8 mouse cellular contexts compared by ENCODE assay signal in the genomic region with DNA sequence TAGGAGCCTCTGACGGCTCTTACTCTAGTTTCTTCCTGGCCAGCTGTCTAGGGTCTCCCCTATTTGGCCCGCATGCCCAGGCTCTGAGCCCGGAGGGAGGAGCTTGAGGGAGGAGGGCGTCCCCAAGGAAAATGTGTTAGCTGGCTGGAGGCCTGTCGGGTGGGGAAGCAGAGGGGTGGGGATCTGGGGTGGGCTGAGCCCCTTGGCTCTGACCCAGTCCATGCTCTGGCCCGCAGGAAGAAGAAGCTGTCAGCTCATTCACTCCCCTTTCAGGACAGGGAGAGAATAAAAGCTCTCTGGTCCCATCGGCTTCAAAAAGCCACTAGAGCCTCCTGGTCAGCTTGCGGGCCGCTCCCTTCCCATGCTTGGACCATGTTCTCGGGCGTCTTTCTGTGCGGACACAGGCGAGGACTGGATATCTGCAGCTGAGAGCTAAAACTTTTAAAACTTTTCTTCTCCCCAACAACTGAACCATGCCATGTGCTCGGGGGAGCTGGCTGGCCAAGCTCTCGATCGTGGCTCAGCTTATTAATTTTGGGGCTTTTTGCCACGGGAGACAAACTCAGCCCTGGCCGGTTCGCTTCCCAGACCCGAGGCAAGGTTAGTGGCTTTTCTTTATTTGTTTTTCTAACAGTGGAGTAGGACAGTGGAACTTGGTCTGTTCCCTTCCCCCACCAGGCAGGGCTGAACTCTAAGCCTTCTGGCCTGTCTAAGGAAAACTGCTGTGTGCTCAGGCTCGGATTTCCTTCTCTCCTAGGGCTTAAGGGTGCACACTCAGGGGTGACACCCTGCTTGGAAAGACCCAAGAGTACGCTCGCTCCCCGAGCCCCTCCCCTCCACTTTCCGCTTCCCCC. TPM values are rescaled to one million over a fixed set of nuclear protein-coding genes. Genes with fewer than 3 reads are reported as not detected.
DNase-seq lines count a peak whose midpoint lies in the region; ATAC-seq lines count a peak whose summit lies in the region.

Gene Adamts12, plus strand, starts transcription at position 233 of the 854 bp plus-strand sequence.

- intact Hi-C loops in left cerebral cortex, postnatal 25 days (cut with DNase I): no loop called here

- ATAC-seq in embryonic facial prominence, embryonic 11.5 days (replicated peaks; ENCODE audit: insufficient number of reproducible peaks, low FRiP score, low TSS enrichment, low read depth): peak; percentile 78
- peak; percentile 74 for ATAC-seq in heart, embryonic 11.5 days (replicated peaks; ENCODE audit: insufficient number of reproducible peaks, low FRiP score, low TSS enrichment)
- ATAC-seq in lung, embryonic 16.5 days (ENCODE audit: low read depth): peak; percentile 96
- no peak for ATAC-seq in CD4-positive, CD25-positive, alpha-beta regulatory T cell, adult 4 months

- H3K4me3 ChIP-seq in embryonic facial prominence, embryonic 11.5 days (ENCODE audit: low read depth, low read length): peak within 1 kb of the TSS; percentile 31
- peak within 1 kb of the TSS; percentile 47 for H3K4me3 ChIP-seq in heart, embryonic 11.5 days (ENCODE audit: low read depth, low read length)
- H3K4me3 ChIP-seq in lung, embryonic 16.5 days (ENCODE audit: low read length): peak within 1 kb of the TSS; percentile 45

- peak within 1 kb of the TSS; percentile 88 for H3K27ac ChIP-seq in embryonic facial prominence, embryonic 11.5 days (replicated peaks; ENCODE audit: low read depth, low read length)
- peak within 1 kb of the TSS; percentile 62 for H3K27ac ChIP-seq in heart, embryonic 11.5 days (ENCODE audit: low read depth, low read length)
- peak within 1 kb of the TSS; percentile 90 for H3K27ac ChIP-seq in lung, embryonic 16.5 days (ENCODE audit: low read length)

- H3K4me2 ChIP-seq in embryonic facial prominence, embryonic 11.5 days (ENCODE audit: low read depth, low read length): peak within 1 kb of the TSS; percentile 59
- peak within 1 kb of the TSS; percentile 85 for H3K4me2 ChIP-seq in heart, embryonic 11.5 days
- H3K4me2 ChIP-seq in lung, embryonic 16.5 days (ENCODE audit: low read depth, low read length): peak within 1 kb of the TSS; percentile 63

- no peaks in the 10 kb centered on the region for H3K27me3 ChIP-seq in embryonic facial prominence, embryonic 11.5 days (ENCODE audit: control insufficient read depth, insufficient read depth, low read length)
- H3K27me3 ChIP-seq in heart, embryonic 11.5 days (ENCODE audit: control insufficient read depth, insufficient read depth, low read length): no peaks in the 10 kb centered on the region
- no peaks in the 10 kb centered on the region for H3K27me3 ChIP-seq in lung, embryonic 16.5 days (ENCODE audit: control insufficient read depth, insufficient read depth, low read depth, low read length)

- peaks cover 5% of the 10 kb centered on the region for H3K4me1 ChIP-seq in embryonic facial prominence, embryonic 11.5 days (ENCODE audit: control insufficient read depth, insufficient read depth, low read length)
- peaks cover 14% of the 10 kb centered on the region; the same call in 1 of the 2 replicates for H3K4me1 ChIP-seq in heart, embryonic 11.5 days (ENCODE audit: control insufficient read depth, insufficient read depth, low read length)
- H3K4me1 ChIP-seq in lung, embryonic 16.5 days (replicated peaks; ENCODE audit: control insufficient read depth, insufficient read depth, low read length): peaks cover 10% of the 10 kb centered on the region

- WGBS in embryonic facial prominence, embryonic 11.5 days: 2% methylated on average over 25 of the region's 25 CpGs
- 2% methylated on average over 24 of the region's 25 CpGs for WGBS in heart, embryonic 11.5 days (ENCODE audit: insufficient replicate concordance)
- under 1% methylated on average over 25 of the region's 25 CpGs for WGBS in lung, embryonic 16.5 days

- DNase-seq in adrenal gland, adult 2 months: peak; percentile 75
- DNase-seq in embryonic facial prominence, embryonic 11.5 days (ENCODE audit: low spot score): peak; percentile 67
- peak; percentile 62 for DNase-seq in kidney, adult 9 months
- peak; percentile 53 for DNase-seq in retina, embryonic 14.5 days (ENCODE audit: low spot score)
- no peak for DNase-seq in left cerebral cortex, postnatal 25 days (ENCODE audit: low spot score in 2 of 2)

- H3K36me3 ChIP-seq in embryonic facial prominence, embryonic 11.5 days (replicated peaks; ENCODE audit: control insufficient read depth, insufficient read depth, low read depth, low read length): no peaks in the 10 kb centered on the region
- H3K36me3 ChIP-seq in heart, embryonic 11.5 days (ENCODE audit: control insufficient read depth, insufficient read depth, low read length): no peaks in the 10 kb centered on the region
- H3K36me3 ChIP-seq in lung, embryonic 16.5 days (ENCODE audit: control insufficient read depth, insufficient read depth, low read length): no peaks in the 10 kb centered on the region

- H3K9me3 ChIP-seq in embryonic facial prominence, embryonic 11.5 days (replicated peaks; ENCODE audit: control insufficient read depth, low read length): no peaks in the 10 kb centered on the region
- H3K9me3 ChIP-seq in heart, embryonic 11.5 days (replicated peaks; ENCODE audit: control insufficient read depth, low read length): no peaks in the 10 kb centered on the region
- H3K9me3 ChIP-seq in lung, embryonic 16.5 days (ENCODE audit: control insufficient read depth, low read length): no peaks in the 10 kb centered on the region

- peak within 1 kb of the TSS; percentile 53 for H3K9ac ChIP-seq in embryonic facial prominence, embryonic 11.5 days (replicated peaks; ENCODE audit: low read length)
- peak within 1 kb of the TSS; percentile 74 for H3K9ac ChIP-seq in heart, embryonic 11.5 days (ENCODE audit: low read depth, low read length)
- peak within 1 kb of the TSS; percentile 59 for H3K9ac ChIP-seq in lung, embryonic 16.5 days (ENCODE audit: low read length)

RNA-seq across cellular contexts. Expression of gene Adamts12, which starts in this region (rescaled TPM):
- total RNA-seq in adrenal gland, adult 2 months (2021): 1 to 10 TPM; 3.8 to 4.0 TPM
- 0.40 and 0.48 TPM in 2 replicates for polyA plus RNA-seq in adrenal gland, adult 2 months (2012; rRNA removed)
- 1.7 and 2.0 TPM in 2 replicates for polyA plus RNA-seq in embryonic facial prominence, embryonic 11.5 days (2014; fragmentation: Nextera tagmentation; extraction: Ambion mirVana)
- 1.4 and 1.5 TPM in 2 replicates for polyA plus RNA-seq in heart, embryonic 11.5 days (2014; fragmentation: Nextera tagmentation; extraction: Ambion mirVana)
- polyA plus RNA-seq in lung, embryonic 16.5 days (2015; fragmentation: Nextera tagmentation; extraction: Ambion mirVana): 4.6 and 5.4 TPM in 2 replicates
- total RNA-seq in left cerebral cortex, postnatal 25 days (2021): under 1 TPM; 0.39 to 0.66 TPM
- polyA plus RNA-seq in CD4-positive, CD25-positive, alpha-beta regulatory T cell, adult 4 months (2017; shearing (Covaris generic)): under 1 TPM in 1 of 2 experiments, not detected in 1; 0.13 TPM

Comparison
In these comparisons a context has a peak if more than half of its experiments do, and no peak if none do; other contexts are left out.
1. DNase-seq: peak in adrenal gland, adult 2 months (single experiment), embryonic facial prominence, embryonic 11.5 days (single experiment), kidney, adult 9 months (single experiment) and retina, embryonic 14.5 days (single experiment); none in left cerebral cortex, postnatal 25 days (0 of 2).
2. Peak in every context shown above with its lines, with median percentiles within 50 percentile points of each other: H3K27ac ChIP-seq, H3K4me2 ChIP-seq, H3K4me3 ChIP-seq and H3K9ac ChIP-seq.